Comparison of ENCODE assay signal across 20 mouse cellular contexts in the genomic region with DNA sequence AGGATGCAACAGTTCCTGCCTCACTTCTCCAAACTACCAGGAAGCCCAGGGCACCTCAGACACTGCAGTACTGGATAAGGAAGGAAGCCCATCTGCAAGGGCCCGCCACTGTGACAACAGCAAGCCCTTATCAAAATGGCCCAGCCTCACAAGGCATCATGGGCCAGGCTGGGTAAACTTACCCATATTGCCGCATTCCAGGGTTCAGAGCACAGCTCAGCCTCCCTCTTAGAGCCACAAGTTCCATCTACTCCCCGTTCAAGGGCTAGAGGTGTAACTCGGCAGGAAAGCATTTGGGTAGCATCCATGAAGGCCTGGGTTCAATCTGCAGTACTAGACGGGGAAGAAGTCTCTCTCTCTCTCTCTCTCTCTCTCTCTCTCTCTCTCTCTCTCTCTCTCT. TPM values are rescaled to one million over a fixed set of nuclear protein-coding genes. Genes with fewer than 3 reads are reported as not detected.
DNase-seq lines count a peak whose midpoint lies in the region; ATAC-seq and TF ChIP-seq lines count a peak whose summit lies in the region.
"Had no signal": no experiment of that assay in that cellular context is flagged by ENCODE, and none has a peak within 500 bp of the region (broad histone marks: within the 10 kb centered on the region; RNA-seq: fewer than 3 reads in every experiment).

No protein-coding gene starts in this region.

- no peak overlapping the region for H3K4me2 ChIP-seq in heart, embryonic 12.5 days
- H3K4me2 ChIP-seq in liver, embryonic 15.5 days: peak overlapping the region; percentile 44
- H3K4me2 ChIP-seq: embryonic facial prominence, embryonic 12.5 days had no signal

- peak; percentile 88 for ATAC-seq in heart, embryonic 12.5 days (ENCODE audit: insufficient number of reproducible peaks, low FRiP score)
- ATAC-seq in liver, embryonic 15.5 days (ENCODE audit: insufficient read depth): peak; percentile 97

- no peak for DNase-seq in heart, adult 9 months (ENCODE audit: low spot score in 2 of 2)
- peak; percentile 93 for DNase-seq in MEL (ENCODE audit: low read depth, low spot score)
- peak; percentile 59 for DNase-seq in c-Kit-positive CD71-positive TER-119-negative erythroid progenitor cells, embryonic 14.5 days (ENCODE audit: low read depth)
- no peak for DNase-seq in gastrocnemius, postnatal 25 days
- no peak for DNase-seq in cerebellum, postnatal 25 days
- DNase-seq: adrenal gland, postnatal 25 days; B cell, adult 2 months; cerebellum, adult 11 months; cerebellum, postnatal 36 days; gastrocnemius, postnatal 14 days; lung, postnatal 36 days; thymus, postnatal 25 days had no signal

- no peaks in the 10 kb centered on the region for H3K27me3 ChIP-seq in heart, embryonic 12.5 days (replicated peaks)
- no peaks in the 10 kb centered on the region for H3K27me3 ChIP-seq in MEL (ENCODE audit: control insufficient read depth in 1 of 2, insufficient read depth in 2 of 2, low read length in 2 of 2)
- peaks cover 9% of the 10 kb centered on the region; the same call in 1 of the 2 replicates for H3K27me3 ChIP-seq in liver, embryonic 15.5 days
- H3K27me3 ChIP-seq: embryonic facial prominence, embryonic 12.5 days had no signal

- H3K27ac ChIP-seq in heart, embryonic 12.5 days (ENCODE audit: poor library complexity, severe bottlenecking): no peak overlapping the region
- peak overlapping the region; percentile 75 for H3K27ac ChIP-seq in MEL (ENCODE audit: control insufficient read depth, low read depth, low read length)
- H3K27ac ChIP-seq in liver, embryonic 15.5 days (replicated peaks): peak overlapping the region; percentile 94
- H3K27ac ChIP-seq: embryonic facial prominence, embryonic 12.5 days; hindbrain, embryonic 10.5 days; midbrain, embryonic 10.5 days had no signal

- peaks cover 10% of the 10 kb centered on the region for H3K4me1 ChIP-seq in heart, embryonic 12.5 days (replicated peaks)
- peaks cover 22 to 44% of the 10 kb centered on the region in 2 experiments for H3K4me1 ChIP-seq in MEL (ENCODE audit: control insufficient read depth in 1 of 2, insufficient read depth in 2 of 2, low read length in 2 of 2)
- peaks cover 78% of the 10 kb centered on the region for H3K4me1 ChIP-seq in liver, embryonic 15.5 days (replicated peaks)
- H3K4me1 ChIP-seq: embryonic facial prominence, embryonic 12.5 days had no signal

- no peak for TF ChIP-seq RAD21 in MEL (IDR thresholded peaks at IDR 0.05; ENCODE audit: low read depth, low read length)

- no peaks in the 10 kb centered on the region for H3K36me3 ChIP-seq in heart, embryonic 12.5 days
- H3K36me3 ChIP-seq in MEL (ENCODE audit: control insufficient read depth in 1 of 2, insufficient read depth in 2 of 2, low read length in 2 of 2): peaks cover 0 to 31% of the 10 kb centered on the region in 2 experiments; a peak in 2 of 4 replicates
- H3K36me3 ChIP-seq in liver, embryonic 15.5 days (replicated peaks): no peaks in the 10 kb centered on the region
- H3K36me3 ChIP-seq: embryonic facial prominence, embryonic 12.5 days; hindbrain, embryonic 10.5 days; midbrain, embryonic 10.5 days had no signal

- WGBS in heart, embryonic 12.5 days: 52% methylated on average over 5 of the region's 5 CpGs
- WGBS in liver, embryonic 15.5 days (ENCODE audit: insufficient replicate concordance): 22% methylated on average over 5 of the region's 5 CpGs

- H3K9me3 ChIP-seq in heart, embryonic 12.5 days (replicated peaks): no peaks in the 10 kb centered on the region
- no peaks in the 10 kb centered on the region for H3K9me3 ChIP-seq in MEL (replicated peaks; ENCODE audit: insufficient read depth, low read length)
- H3K9me3 ChIP-seq in liver, embryonic 15.5 days (replicated peaks): no peaks in the 10 kb centered on the region
- H3K9me3 ChIP-seq: embryonic facial prominence, embryonic 12.5 days; hindbrain, embryonic 10.5 days; midbrain, embryonic 10.5 days had no signal

- no peak for TF ChIP-seq CTCF in MEL (IDR thresholded peaks at IDR 0.05 in 2 of 3, conservative IDR thresholded peaks at IDR 0.05 in 1 of 3; ENCODE audit: control insufficient read depth in 1 of 3, insufficient read depth in 1 of 3, low read depth in 2 of 3, low read length in 3 of 3, poor library complexity in 1 of 3, severe bottlenecking in 1 of 3)

- no peak overlapping the region for H3K9ac ChIP-seq in heart, embryonic 12.5 days
- H3K9ac ChIP-seq in MEL (ENCODE audit: control insufficient read depth, low read depth, low read length, poor library complexity, severe bottlenecking): peak overlapping the region; percentile 47
- peak overlapping the region; percentile 51; the same call in 1 of the 2 replicates for H3K9ac ChIP-seq in liver, embryonic 15.5 days
- H3K9ac ChIP-seq: embryonic facial prominence, embryonic 12.5 days had no signal

- no peak overlapping the region for H3K4me3 ChIP-seq in heart, embryonic 12.5 days
- H3K4me3 ChIP-seq in MEL (ENCODE audit: control insufficient read depth in 1 of 2, insufficient read depth in 1 of 2, low read depth in 2 of 2, low read length in 2 of 2): peak overlapping the region; percentile 4 to 5; a peak in 2 of 4 replicates
- peak overlapping the region; percentile 21 for H3K4me3 ChIP-seq in liver, embryonic 15.5 days (replicated peaks)
- H3K4me3 ChIP-seq: embryonic facial prominence, embryonic 12.5 days; hindbrain, embryonic 10.5 days; midbrain, embryonic 10.5 days had no signal

- TF ChIP-seq EP300 in MEL (IDR thresholded peaks at IDR 0.05; ENCODE audit: low read depth in 1 of 2, low read length in 2 of 2): peak; percentile 88 to 95

- peak in 1 of 2 experiments; percentile 71; a peak in 2 of 4 replicates for TF ChIP-seq POLR2A in MEL (IDR thresholded peaks at IDR 0.05; ENCODE audit: control insufficient read depth in 1 of 2, insufficient read depth in 1 of 2, low read depth in 1 of 2, low read length in 2 of 2, poor library complexity in 1 of 2)

- no peaks in the 10 kb centered on the region for H3K79me2 ChIP-seq in MEL (ENCODE audit: control insufficient read depth, insufficient read depth, low read length, poor library complexity)

TF ChIP-seq in MEL, 35 proteins besides CTCF, POLR2A, EP300 and RAD21:
- TF ChIP-seq TCF12 (IDR thresholded peaks at IDR 0.05; ENCODE audit: low read depth, low read length) (peak; percentile 95), KAT2A (conservative IDR thresholded peaks at IDR 0.05; ENCODE audit: low read depth, low read length) (no peak), ZNF384 (IDR thresholded peaks at IDR 0.05; ENCODE audit: low read depth, low read length) (no peak), TBP (IDR thresholded peaks at IDR 0.05; ENCODE audit: low read depth, low read length) (peak; percentile 72), CHD2 (IDR thresholded peaks at IDR 0.05; ENCODE audit: low read length) (no peak), BHLHE40 (IDR thresholded peaks at IDR 0.05; ENCODE audit: borderline replicate concordance, low read depth, low read length) (peak; percentile 22; the same call in 1 of the 2 replicates), ELF1 (IDR thresholded peaks at IDR 0.05; ENCODE audit: low read depth, low read length) (peak; percentile 78; the same call in 1 of the 2 replicates), JUND (IDR thresholded peaks at IDR 0.05; ENCODE audit: low read depth, low read length) (0 out of 2 replicates have a peak, but pooled peaks have one; percentile 53), ETS1 (IDR thresholded peaks at IDR 0.05; ENCODE audit: low read depth, low read length) (peak; percentile 92), E2F4 (IDR thresholded peaks at IDR 0.05; ENCODE audit: borderline replicate concordance, low read depth, low read length) (peak; percentile 85; the same call in 1 of the 2 replicates), RCOR1 (IDR thresholded peaks at IDR 0.05; ENCODE audit: low read depth, low read length) (peak; percentile 61), HCFC1 (IDR thresholded peaks at IDR 0.05; ENCODE audit: low read depth, low read length) (peak; percentile 65), MYC (IDR thresholded peaks at IDR 0.05; ENCODE audit: low read depth, low read length) (peak; percentile 68), GATA1 (IDR thresholded peaks at IDR 0.05; ENCODE audit: low read depth, low read length) (peak; percentile 89), ZKSCAN1 (IDR thresholded peaks at IDR 0.05; ENCODE audit: low read depth, low read length) (no peak), MAX (IDR thresholded peaks at IDR 0.05; ENCODE audit: low read length) (0 out of 2 replicates have a peak, but pooled peaks have one; percentile 49), MYB (IDR thresholded peaks at IDR 0.05; ENCODE audit: low read depth, low read length) (0 out of 2 replicates have a peak, but pooled peaks have one; percentile 31), MXI1 (IDR thresholded peaks at IDR 0.05; ENCODE audit: low read depth, low read length) (peak; percentile 13; the same call in 1 of the 2 replicates), SIN3A (IDR thresholded peaks at IDR 0.05; ENCODE audit: low read length) (peak; percentile 83), NELFE (IDR thresholded peaks at IDR 0.05; ENCODE audit: low read depth, low read length) (peak; percentile 53; the same call in 1 of the 2 replicates), CHD1 (IDR thresholded peaks at IDR 0.05; ENCODE audit: low read depth, low read length) (no peak), MAZ (IDR thresholded peaks at IDR 0.05; ENCODE audit: low read depth, low read length) (peak; percentile 70), TAL1 (IDR thresholded peaks at IDR 0.05; ENCODE audit: low read length) (peak; percentile 99)

RNA-seq across cellular contexts. Expression of a gene that starts 11.8 kb away (rescaled TPM):
- not detected in 2 replicates for polyA plus RNA-seq in heart, embryonic 12.5 days (2016; fragmentation: Nextera tagmentation; extraction: Ambion mirVana)
- 0.04 TPM in 1 of 2 replicates, not detected in the other for total RNA-seq in MEL (2012; rRNA removed)
- not detected for polyA plus RNA-seq in MEL (2012; ENCODE audit: insufficient read depth in 1 of 2, insufficient read length in 2 of 2, low read depth in 1 of 2, low replicate concordance in 2 of 2, missing spikeins in 1 of 2)
- polyA plus RNA-seq in liver, embryonic 15.5 days (2015; fragmentation: Nextera tagmentation; extraction: Ambion mirVana): 0.05 and 0.06 TPM in 2 replicates
- not detected for total RNA-seq in gastrocnemius, postnatal 25 days (2021)
- total RNA-seq: adrenal gland, postnatal 25 days; gastrocnemius, postnatal 14 days had no signal
- polyA plus RNA-seq: embryonic facial prominence, embryonic 12.5 days; heart, embryonic 14.5 days; hindbrain, embryonic 10.5 days; kidney, embryonic 14.5 days; midbrain, embryonic 10.5 days; neural tube, embryonic 11.5 days had no signal

Comparison
In these comparisons a context has a peak if more than half of its experiments do, and no peak if none do; other contexts are left out.
1. DNase-seq: peak in MEL (single experiment) and c-Kit-positive CD71-positive TER-119-negative erythroid progenitor cells, embryonic 14.5 days (single experiment); none in heart, adult 9 months (0 of 2), gastrocnemius, postnatal 25 days (single experiment) and cerebellum, postnatal 25 days (0 of 2).